Mouse (Mus musculus): ENCODE data around the gene Foxred2.
A peak's percentile ranks its signal among the peaks of the same experiment; 100 is the strongest.

The Foxred2 gene

DNA sequence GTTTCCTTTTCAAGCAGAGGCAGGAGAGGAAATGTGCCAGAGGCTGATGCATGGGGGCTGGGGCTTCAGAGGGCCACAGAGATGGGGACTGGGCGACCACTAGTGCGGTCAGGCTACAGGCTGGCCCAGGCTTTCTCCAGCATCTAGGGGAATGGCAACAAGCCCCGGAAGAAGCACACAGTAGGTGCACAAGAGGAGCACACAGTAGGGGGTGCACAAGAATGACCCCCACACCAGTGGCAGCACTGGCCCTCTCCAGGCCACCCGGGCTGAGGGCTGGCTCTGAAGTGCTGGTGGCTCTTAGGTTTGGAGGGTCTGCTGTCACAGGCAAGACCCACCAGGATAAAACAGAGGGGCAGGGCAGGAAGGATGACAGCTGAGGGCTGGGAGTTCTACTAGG is 41.2 kb downstream of the Foxred2 start:
- DNase-seq, result no peak

DNA sequence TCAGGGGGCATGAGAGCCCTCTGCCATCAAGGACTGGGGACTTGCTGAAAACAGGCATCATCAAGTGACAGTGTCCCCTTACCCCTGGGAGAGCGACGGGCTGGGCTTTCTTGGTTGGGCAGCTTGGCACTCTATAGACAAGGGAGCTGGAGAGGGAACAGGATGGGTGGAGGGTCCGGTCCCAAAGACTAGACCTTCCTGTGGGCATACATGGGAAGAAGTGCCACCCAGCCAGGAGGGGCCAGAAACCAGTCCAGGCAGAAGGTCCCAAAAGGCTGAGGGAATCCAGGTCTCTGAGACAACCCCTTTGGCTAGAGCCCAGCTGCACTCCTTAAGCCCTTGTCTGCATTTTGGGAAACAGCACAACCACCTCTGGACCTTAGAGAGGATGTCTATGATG is 42.0 kb downstream of the Foxred2 start:
- peak; percentile 41 to 56 for DNase-seq

DNA sequence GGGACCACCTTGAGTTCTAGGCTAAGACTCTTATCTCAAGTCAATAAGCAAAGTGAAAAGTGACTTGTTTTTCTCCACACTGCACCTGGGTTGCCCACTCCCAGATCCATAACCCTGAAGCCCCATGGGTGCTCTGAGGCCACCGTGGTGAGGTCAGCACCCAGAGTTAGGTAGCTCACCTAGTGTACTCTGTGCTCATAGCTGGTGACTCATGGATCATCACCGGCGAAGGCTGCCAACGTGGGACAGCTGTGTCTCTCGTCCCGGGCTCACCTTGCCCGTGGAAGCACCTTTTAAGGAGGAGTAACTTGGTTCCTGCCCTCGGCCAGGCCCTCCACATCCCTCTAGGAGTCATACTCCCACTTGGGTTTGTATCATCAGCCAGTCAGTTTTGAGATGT is 43.5 kb downstream of the Foxred2 start:
- no peak for DNase-seq

DNA sequence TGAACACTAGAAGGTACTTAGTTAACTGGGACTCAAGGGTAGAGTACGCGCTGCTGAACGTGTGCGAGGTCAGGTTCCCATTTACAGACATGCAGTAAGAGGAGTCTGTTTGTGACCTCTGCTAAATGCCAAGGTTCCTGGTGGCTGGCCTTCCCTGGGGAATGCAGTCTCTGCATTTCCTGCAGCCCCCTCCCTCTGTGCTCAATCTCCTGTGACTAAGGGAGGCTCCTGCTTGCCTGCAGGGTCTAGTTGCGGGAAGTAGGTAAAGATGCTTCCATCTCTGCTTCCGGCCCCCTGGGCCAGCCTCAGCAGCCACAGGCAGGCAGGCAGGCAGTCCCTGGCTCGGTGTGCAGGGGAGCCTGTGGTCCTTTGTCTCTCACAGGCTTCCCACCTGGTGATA is 43.9 kb downstream of the Foxred2 start:
- no peak for DNase-seq

DNA sequence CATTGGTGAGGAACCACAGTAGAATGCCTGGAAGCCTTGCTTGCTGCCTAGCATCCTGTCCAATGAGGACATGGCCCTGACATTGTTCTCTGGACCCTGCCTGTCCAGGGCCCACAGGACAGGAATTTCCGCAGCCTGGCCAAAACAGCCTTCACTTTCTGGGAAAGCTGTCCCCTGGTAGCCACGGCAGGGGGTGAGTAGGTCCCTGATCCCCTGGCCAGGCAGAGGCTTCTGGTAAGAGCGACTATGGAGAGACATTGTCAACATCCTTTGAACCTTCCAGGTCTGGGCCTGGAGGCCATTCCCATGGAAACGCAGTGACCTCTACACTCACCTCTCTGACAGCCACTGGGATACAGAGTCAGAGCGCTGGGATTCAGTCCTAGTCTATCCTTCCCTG is 44.5 kb downstream of the Foxred2 start:
- no peak for DNase-seq

DNA sequence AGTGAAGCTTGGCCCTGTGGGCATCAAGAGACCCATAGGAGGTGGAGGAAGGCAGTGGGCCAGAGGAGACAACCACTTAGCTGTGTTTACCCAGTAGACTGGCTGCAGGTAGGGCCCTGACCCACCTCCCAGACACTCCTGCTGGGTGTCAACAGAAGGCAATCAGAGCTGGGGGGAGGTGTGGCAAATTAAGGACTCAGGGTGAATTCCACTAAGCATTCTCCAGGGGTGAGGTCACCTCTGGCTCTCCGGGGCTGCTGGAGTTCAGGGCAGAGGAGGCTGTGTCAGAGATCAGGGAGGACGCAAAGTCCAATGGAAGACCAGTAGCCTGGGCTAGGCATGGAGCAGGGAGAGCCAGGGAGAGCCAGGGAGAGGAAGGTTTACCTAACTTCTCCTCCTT is 45.5 kb downstream of the Foxred2 start:
- DNase-seq, result peak; percentile 75 to 88

DNA sequence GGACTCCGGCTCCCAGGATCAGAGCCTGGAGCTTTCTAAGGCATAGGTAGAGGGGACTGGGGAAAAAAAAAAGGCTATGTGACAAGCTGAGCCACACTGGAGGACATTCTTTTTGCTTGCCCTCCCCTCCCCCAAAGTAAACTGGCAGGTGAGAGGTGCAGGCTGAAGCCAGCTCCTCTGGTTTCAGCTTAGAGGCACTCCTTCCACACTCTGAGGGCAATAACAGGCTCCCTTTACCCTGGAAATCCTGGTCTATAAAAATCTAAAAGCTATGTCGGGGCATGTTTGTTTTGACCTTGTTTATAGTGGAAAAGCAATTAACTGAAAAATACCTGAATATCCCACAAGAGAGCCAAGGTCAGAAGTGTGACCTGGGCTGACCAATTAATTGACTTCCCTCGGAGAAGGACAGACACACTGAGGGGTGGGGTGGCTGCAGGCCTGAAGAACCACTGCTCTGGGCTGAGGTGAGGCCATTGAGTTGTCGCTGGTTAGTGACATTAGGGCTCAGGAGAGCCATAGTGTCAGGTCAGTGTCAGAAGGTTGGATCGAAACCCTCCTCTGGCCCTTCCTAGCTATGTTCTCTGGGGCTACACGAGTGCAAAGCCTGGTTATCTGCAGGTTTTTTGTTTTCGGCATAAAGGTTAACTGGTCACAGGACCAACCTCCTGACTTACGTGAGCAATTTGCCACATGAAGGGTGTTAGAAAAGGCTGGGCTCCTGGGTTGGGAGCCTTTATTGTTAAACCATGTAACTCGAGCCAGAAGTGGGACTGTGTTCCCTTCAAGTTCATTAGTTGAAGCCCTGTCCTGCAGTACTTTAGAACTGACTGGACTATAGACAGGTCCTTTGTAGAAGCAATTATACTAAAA is 48.6 kb downstream of the Foxred2 start:
- DNase-seq, result peak; percentile 59 to 75

DNA sequence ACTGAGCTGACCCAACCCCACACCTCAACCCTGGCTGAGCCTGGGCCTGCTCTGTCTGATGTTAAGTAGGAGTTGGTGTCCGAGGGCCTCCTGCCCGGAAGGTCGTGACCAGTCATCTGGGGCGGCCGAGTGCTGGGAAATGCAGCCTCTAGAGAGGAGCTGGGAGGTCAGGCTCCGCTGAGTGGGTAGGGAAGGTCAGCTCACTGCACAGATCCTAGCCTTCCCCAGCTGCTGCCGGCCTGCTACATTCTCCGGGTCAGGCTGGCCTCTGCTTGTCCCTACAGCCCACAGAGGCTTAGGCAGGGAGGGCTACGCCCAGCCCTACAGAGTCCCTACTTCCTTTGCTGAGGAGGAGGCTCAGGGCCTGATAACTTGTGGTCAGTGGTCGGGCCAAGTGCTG is 50.0 kb downstream of the Foxred2 start:
- DNase-seq, result no peak

DNA sequence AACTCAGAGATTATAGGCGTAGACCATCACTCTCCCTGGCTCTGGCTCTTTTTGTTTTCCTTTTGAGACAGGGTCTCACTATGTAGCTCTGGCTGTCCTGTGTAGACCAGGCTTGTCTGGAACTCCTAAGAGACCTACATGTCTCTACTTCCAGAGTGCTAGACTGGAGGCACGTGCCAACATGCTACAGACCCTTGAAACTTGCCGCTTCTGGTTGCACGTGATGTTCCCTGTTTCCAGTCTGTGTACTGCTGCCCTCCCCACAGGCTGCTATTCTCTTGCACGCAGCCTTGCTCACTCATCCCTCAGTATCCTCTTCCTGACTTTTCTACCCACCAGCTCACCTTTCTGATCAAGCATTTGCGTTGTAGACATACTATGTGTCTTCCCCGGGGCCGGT is 50.4 kb downstream of the Foxred2 start:
- DNase-seq, result no peak

DNA sequence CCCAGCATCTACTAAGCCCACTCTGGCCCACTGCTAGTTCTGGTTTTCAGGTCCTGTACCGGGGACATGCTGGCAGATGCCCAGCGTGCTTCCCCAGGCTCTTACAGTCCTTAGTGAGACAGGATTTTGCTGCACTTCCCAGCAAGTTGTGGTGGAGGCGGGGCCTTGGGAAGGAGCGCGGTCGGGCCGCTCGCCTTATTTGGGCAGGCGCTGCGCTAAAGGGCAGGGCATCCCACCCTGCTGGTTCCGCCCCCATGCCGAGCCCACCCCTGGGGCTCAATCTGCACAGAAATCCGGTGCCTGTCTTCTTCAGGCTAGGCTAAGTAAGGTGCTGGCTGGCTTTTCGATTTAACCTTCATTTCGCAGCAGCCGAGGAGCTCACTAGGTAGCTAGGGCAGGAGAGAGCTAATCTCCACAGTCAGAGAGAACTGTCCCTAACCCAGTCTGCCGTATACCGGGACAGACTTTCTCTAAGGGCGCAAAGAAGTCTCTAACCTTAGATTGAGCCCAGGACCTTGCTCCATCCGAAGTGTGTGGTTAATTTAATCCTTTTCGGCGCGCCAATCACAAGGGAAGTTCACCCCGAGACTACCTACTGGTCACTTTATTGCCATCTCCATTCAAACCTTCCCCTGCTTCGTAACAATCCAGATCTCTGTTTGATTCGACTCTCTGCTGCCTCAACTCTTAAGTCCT is 51.1 kb downstream of the Foxred2 start:
- peak; percentile 90 to 92 for DNase-seq

DNA sequence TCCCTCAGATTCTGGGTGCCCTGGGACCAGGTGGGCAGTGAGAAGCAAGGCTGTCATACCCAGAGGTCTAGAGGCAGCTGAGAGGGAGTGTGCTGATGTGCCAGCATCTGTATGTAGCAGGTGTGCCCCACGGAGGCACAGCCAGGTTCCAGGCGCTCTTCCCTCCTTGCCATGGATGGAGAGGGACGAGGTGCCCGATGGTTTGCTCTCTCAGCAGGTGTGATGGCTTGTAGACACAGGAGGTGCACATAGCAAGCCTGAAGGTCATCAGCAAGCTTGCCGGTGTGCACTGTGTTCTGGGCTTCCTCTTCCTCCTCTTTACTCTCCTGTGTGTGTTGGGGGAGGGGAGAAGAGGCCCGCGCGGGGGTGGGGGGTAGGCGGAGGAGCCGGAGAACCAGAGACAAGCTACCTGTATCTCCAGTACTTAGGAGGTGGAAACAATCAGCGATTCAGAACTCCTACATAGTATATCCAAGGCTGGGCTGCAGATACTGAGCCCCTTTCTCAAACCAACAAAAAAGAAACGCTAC is 52.1 kb downstream of the Foxred2 start:
- no peak for DNase-seq

DNA sequence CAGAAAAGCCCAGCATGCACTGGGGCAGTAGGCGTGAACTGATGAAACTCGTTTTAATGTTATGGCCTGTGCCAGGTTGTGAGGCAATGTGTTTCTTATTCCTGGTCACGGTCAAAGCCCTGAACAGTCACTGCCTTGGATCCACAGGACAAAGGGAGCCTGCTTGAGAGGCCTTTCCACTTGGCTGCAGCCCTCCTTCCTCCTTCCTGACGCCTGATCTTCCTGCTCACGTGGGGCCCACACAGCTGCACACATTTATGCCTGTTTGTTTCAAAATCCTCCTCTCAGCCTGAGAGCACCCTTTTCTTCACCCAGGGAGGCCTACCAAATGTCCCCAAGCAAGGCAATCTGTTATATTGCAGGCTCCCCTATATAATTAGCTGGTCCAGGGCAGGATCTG is 53.3 kb downstream of the Foxred2 start:
- peak; percentile 53 to 64 for DNase-seq

DNA sequence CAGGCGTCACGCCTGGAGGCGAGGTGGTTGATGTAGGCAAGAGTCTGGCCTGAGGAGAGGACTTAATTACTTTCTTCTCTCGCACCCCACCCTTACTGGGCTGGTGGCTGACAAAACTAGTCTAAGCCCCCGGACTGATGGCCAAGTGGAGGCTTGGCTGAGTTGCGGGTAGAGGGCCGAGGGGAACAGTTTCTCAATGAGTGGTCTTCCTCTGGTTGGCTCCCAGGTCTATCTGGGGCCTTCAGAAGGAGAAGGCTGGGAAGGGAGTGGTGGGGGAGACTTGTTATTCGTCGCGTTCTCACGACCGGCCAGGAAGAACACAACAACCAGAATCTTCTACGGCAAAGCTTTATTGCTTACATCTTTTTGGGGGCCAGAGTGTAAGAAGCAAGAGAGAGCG is 61.6 kb downstream of the Foxred2 start:
- no peak for DNase-seq

DNA sequence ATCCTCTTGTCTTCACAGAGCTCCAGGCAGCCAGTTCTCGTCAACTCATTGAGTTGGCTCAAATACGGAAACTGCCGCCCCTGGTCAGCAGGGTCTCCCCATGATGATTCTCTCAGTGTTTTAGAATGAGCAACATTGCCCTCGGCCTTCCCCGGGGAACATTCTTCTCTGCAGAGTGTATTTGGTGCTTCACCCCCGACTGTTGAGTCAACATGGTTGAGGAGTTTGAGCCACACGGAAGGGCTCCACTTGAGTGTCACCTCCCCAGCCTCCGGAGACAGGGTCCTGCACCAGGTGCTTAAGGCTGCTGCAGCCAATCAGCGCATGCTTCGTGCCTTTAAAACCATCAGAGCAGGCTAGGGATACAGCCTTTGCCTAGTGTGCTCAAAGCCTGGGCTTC is 63.2 kb downstream of the Foxred2 start:
- peak; percentile 43 to 80 for DNase-seq

DNA sequence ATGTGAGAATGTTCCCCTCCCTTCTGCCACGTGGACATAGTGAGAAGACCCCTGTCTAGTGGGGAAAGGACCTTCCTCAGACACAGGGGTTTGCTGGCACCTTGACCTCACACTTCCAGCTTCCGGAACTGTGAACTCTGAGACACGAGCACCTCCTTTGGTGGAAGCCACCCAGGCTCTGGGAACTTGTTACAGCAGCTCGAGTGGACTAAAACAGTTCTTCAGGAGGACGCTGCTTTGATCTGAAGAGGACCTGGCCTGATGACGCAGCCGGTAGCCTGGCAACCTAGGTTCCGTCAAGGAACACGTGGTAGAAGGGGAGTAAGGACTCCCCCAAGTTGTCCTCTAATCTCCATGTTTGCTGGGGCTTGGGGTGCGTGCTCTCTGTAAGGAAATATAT is 64.1 kb downstream of the Foxred2 start:
- peak in 1 of 2 experiments; percentile 60 for DNase-seq

DNA sequence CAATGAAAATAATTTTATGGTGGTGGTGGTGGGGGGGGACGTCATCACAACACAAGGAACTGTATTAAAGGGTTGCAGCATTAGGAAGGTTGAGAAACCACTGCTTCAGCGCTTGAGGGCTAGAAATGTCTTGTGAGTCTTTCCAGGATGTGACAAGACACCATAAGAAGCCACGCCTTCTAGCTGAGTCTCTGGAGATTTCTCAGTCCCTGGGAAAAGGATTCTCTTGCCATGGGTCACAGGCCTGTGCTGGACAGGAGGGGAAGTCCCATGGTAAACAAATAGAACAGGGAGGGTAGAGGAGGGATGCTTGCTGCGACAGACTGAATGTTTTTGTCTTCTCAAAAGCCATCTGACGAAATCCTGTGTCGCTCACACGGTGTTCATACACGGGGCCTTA is 64.8 kb downstream of the Foxred2 start:
- peak; percentile 61 to 62 for DNase-seq

Data from lung, postnatal 4 days (tissue).